Mouse (Mus musculus) adrenal gland, postnatal 36 days (tissue): ENCODE measurements around the gene Rap1b. TPM values are rescaled to one million over a fixed set of nuclear protein-coding genes. Genes with fewer than 3 reads are reported as not detected.

ENCODE experiments used
- DNase-seq, 2 experiments: peaks; one replicate each; pipeline ENCODE4 v3.0.0; 2021; ENCODE audit warnings: mixed read lengths in 1 of 2
- total RNA-seq, 2 experiments: library from RNA; stranded (reverse); gene quantifications; 2 replicates each; pipeline ENCODE4 v1.2.3; 2021

Gene Rap1b
- total RNA-seq, 2 experiments from 2014 or later: 138 to 145 TPM

GRCm38 (mm10) chr10:117770286-117771130, 75.3 kb downstream of the Rap1b start:
- DNase-seq: no peak

DNA sequence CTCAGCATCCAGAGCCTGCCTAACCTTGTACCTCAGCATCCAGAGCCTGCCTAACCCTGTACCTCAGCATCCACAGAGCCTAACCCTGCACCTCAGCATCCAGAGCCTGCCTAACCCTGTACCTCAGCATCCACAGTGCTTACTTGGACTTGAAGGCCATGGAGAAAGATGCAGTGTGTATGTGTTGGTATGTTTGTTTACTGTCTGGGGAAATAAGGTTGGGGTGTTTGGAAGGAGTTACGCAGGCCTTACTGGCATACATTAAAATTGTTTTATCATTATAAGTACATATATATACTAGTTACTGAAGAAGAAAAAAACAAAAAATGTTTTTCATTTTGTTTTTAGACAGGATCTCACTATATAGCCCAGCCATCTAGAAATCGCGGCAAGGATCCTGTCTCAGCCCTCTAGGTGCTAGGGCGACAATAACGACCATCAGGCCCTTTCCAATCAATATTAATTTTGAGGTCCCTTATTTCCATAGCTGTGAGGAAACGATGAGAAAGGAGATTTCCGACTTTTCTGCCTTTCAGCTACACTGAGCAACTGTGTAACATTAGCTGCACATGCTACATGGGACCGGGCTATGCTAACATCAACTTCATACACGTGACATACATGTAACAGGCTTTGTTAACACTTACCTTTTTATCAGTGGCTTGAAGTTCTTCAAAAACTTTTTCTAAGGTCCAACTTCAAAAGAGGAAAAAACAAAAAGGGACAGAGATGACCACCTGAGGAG, 76.1 kb downstream of the Rap1b start:
- DNase-seq: no peak

DNA sequence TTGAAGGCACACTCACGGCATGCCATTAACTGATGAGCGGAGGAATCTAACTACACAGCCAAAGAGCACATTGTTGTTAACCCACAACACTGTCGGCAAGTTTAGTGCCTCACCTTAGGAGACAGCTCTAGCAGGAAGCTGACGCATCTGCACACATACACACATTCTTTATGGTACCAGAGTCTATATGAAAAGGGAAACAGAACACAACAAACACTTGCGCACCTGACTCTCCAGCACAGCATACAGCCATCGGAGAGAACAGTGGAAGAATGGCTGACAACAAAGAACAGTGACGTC, 77.7 kb downstream of the Rap1b start:
- no peak for DNase-seq

DNA sequence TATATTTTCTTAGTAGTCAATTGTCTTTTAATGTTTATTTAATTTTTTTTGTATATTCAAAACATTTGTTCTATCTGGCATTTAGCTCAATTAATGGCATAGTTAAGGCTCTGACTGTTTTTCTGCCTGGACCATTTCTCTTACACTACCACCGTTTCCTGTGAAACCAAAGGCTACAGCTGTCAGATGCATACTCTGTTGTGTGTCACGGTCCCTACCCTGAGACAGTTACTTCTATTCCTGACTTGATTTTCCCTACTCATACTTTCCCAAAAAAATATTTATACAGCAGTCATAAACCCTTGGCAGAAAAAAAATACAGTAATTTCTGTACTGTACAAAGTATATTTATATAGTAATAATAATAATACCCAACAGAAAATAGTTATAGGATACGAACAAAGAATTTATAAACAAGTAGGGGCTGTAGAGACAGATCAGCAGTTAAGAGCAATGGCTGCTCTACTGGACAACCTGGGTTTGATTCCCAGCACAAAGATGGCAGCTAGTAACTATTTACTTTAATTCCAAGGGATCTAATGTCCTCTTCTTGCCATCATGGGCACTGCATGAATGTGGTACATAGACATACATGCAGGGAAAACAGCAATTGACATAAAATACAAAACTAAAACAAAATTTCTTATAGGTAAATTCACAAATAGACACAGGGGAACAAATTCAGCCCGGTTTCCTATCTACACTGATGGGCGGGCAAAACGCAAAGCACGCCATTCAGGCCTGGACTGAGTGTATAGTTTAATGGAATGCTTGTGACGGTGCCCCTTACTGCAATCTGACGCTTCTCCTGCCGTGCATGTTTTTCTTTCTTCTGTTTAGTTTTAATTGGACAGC, 78.3 kb downstream of the Rap1b start:
- DNase-seq: no peak

- DNase-seq: no peak
These were observed 79.0 kb downstream of the Rap1b start for GRCm38 (mm10) chr10:117766896-117767160.

GRCm38 (mm10) chr10:117766111-117766895, 79.5 kb downstream of the Rap1b start:
- DNase-seq: no peak

GRCm38 (mm10) chr10:117765116-117765894, 80.5 kb downstream of the Rap1b start:
- DNase-seq: no peak

DNA sequence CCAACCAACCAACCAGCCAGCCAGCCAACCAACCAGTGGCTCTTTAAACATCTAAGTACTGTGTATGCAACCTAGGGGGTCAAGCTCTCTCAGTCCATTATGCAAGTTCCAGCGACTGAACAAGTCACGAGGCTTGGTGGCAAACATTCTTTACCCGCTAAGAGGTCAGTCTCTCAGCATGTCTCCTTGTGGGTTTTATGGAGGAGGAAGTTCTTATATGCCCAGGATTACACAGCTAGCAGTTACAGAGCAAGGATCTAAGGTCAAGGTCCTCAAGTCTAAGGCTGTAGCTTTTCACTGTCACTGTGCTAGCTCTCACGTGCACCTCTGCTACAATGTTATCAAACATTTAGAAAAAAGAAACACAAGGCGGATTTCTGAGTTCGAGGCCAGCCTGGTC, 81.2 kb downstream of the Rap1b start:
- no peak for DNase-seq

Other genes with a start within 250 kb of the Rap1b start
- gene Cpm, start 216.5 kb downstream of the Rap1b start, total RNA-seq: 10 to 100 TPM; 25.3 to 34.9 TPM
- 10 to 100 TPM; 54.9 to 56.8 TPM for gene Mdm2, start 135.3 kb downstream of the Rap1b start, total RNA-seq
- 10 to 100 TPM; 15.1 to 15.6 TPM for gene Slc35e3, start 99.7 kb downstream of the Rap1b start, total RNA-seq
- gene Nup107, start 53.3 kb downstream of the Rap1b start, total RNA-seq: 10 to 100 TPM; 15.0 to 15.4 TPM